Mouse (Mus musculus) gastrocnemius, postnatal 14 days (tissue): ENCODE results near the gene Edf1. TPM values are rescaled to one million over a fixed set of nuclear protein-coding genes. Genes with fewer than 3 reads are reported as not detected.
"Not testable (repeated sequence)": the region's sequence is repeated elsewhere in the genome, so short reads cannot be mapped to it uniquely, and the experiment has no call there.

Experiments
- DNase-seq: peaks from one replicate; pipeline ENCODE4 v3.0.0; 2021; ENCODE audit warnings: mixed read lengths
- intact Hi-C: fragments of 180-260 bp; cut with DNase I; formaldehyde crosslinking; loops from one replicate; pipeline ENCODE4 v1.15.1; 2025; ENCODE audit warnings: low total_unique reads
- long read RNA-seq, 2 experiments: library from polyadenylated mRNA; stranded (forward); transcript quantifications; one replicate each; pipeline ENCODE4 v2.0.0; 2021
- total RNA-seq, 2 experiments: library from RNA; stranded (reverse); gene quantifications; 2 replicates each; pipeline ENCODE4 v1.2.3; 2021

Gene Edf1
- 100 to 1,000 TPM; 164 to 173 TPM for total RNA-seq
- long read RNA-seq, experiment 1, transcript Edf1-201 (5 exons, 722 nt): major isoform, 116 of 124 reads
- long read RNA-seq, experiment 1, partial matches to known transcripts: 2 of 124 reads
- long read RNA-seq, experiment 1, other reads (novel, unspliced or antisense): 2 of 124 reads
- long read RNA-seq, experiment 2, transcript Edf1-201 (5 exons, 722 nt): major isoform, 122 of 133 reads
- long read RNA-seq, experiment 2, partial matches to known transcripts: 2 of 133 reads
- long read RNA-seq, experiment 2, other reads (novel, unspliced or antisense): 6 of 133 reads

GRCm38 (mm10) chr2:25557221-25557963 is at the start of gene Edf1:
Gene Edf1, plus strand, starts transcription at chr2:25557847.
- intact Hi-C loops: no loop called here
- DNase-seq: peak; percentile 97

DNA sequence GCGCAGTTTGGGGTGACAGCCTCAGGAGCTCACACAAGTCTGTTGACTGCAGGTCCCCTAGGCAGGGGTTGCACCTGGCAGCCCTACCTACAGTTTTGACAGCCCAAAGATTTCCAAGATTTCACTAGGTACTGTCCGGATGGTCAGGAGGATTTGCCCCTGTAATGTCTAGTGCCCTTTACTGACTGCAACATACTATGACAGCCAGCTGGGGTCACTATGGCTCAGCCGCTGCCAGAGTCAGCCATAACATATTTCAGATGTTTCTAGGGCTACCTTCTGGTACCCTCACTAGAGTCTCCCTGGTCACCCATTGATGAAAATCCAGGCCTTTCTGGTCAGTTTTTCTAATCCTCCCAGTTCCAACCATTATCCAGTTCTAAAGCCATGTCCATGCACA is 47.7 kb upstream of the Edf1 start:
- intact Hi-C loops: loop anchor here (2.0 to 10.0 kb wide), 2 partner anchors 39 to 65 kb away; partner anchors contain the start of genes Mamdc4 and Phpt1
- no peak for DNase-seq

DNA sequence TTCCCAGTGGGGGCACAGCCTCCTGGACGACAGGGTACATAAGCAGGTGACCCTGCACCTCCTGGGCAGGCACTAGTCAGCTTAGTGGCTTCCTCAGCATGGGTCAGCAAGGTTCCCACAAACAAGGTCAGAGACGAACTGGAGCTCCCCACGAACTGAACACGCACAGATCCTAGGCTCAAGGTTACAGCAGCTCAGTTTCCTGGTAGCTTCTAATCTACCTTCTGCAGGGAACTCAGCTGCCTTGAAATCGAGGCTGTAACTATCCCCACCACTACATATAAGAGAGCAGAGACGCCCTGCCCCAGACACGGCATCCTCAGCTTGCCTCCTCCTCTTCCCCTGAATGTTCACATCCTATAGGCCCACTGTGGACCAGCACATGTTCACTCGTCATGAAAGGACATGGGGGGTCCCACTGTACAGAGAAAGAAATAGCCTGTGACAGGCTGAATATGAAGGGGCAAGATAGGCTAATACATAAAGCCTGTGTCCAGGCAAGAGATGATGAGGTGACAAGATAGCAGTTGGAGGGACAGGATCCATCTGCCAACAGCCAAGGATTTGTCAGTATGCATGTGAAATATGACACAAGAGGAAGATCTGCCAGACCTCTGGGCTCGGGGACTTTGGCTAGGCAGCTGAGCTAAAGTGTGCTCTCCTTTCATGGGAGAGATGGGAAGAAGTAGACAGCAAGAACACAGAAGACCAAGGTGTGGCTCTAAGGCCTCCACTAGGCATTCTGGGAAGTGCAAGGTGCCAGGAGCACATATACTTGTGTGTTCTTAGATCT is 30.9 kb upstream of the Edf1 start:
- DNase-seq: no peak
- intact Hi-C loops: no loop called here

DNA sequence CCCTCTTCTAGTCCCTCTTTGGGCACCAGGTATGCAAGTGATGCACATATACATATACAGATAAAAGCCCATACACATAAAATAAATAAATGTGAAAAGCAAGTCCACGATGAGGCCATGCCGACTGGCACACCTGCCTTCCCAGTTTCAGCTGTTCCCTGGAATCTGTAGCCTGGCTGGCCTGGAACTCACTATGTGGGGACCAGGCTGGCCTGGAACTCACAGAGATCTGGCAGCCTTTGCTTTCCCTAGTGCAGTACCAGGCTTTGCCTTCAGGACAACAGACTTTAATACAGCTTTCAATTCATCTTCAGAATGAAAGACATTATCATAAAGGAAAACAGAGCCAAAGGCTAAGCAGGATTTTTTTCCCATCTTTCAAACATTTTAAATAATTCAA is 23.9 kb upstream of the Edf1 start:
- intact Hi-C loops: no loop called here
- DNase-seq: no peak

DNA sequence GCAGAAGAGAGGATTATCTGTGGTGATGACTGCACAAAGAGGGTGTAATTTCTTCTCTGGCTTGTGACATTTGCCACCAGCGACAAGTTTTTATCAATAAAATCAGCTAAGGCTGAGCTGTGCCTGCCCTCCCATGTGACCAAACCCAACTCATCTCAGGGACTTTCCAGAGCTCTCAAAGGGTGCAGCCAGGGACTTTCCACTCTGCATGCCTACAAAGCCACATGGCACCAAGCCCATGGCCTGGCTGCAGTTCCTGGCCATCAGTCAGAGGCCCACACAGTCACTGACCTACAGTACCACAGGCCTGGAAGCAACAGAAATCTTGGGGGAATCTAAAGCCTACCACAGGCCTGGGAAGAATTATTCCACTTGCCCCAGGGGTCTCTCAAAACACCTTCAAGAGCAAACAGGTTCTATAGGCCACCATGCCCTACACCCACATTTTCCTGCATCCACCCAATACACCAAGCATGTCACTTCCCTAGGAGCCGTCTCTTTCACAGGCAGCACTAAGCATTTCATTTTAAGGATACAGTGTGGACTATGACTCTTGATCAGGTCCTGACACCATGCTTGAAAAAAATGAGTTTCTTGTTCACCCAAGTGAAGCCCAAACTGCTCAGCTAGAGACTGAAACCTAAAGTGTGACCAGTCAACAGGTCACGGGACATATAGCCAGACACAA is 23.3 kb upstream of the Edf1 start:
- intact Hi-C loops: no loop called here
- DNase-seq: peak; percentile 89

DNA sequence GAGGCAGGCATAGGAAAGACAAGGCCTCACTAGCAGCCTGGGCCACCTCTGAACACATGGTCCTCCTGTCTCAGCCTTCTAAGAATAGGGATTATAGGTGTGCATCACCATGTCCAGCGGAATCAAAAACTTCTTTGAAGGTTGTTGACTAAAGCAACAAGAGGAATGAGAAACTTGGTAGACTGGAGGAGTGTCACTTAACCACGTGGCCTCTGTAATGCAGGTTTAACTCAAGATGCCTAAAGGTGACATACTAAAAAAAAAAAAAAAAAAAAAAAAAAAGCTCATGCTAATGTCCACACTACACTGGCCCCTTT is 22.8 kb upstream of the Edf1 start:
- intact Hi-C loops: no loop called here
- DNase-seq: no peak

DNA sequence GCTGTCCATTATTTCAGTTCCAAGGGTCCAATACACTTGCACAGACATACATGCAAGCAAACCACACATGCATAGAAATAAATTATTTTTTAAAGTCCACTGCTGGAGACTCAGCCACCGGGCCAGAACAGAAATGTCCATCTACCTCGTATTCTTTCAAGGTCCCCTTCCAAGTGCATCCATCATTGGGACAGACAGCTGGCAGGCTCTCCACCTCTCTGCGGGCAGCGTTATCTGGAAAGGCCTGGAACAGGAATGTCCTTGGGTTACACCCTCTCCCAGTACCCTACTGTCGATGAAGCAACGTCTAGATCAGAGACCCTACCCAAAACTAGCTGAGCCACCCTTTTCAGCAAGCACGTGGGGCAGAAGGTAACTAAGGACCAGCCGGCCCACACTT is 21.1 kb upstream of the Edf1 start:
- no peak for DNase-seq
- intact Hi-C loops: no loop called here

DNA sequence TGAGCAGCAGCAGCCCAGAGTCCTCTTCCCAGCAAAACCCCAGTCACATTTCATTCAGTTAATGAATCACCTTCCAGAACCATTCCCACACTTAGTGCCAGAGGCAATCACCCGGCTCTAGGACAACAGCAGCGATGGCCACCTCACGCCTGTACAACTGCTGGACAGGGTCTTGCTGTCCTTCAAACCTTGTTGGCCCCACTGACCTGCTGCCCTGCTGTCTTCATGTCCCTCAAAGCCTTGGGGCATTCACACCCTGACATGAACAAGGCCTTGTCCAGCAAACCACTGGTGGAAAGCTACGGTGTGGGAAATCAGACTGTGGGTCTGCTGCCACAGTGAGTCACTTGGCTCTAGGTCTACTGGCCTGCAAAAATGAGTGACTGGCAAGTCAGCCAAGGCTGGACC is 17.1 kb upstream of the Edf1 start:
- DNase-seq: no peak
- intact Hi-C loops: no loop called here

GRCm38 (mm10) chr2:25541644-25542367 is 15.8 kb upstream of the Edf1 start:
- no peak for DNase-seq
- intact Hi-C loops: no loop called here

DNA sequence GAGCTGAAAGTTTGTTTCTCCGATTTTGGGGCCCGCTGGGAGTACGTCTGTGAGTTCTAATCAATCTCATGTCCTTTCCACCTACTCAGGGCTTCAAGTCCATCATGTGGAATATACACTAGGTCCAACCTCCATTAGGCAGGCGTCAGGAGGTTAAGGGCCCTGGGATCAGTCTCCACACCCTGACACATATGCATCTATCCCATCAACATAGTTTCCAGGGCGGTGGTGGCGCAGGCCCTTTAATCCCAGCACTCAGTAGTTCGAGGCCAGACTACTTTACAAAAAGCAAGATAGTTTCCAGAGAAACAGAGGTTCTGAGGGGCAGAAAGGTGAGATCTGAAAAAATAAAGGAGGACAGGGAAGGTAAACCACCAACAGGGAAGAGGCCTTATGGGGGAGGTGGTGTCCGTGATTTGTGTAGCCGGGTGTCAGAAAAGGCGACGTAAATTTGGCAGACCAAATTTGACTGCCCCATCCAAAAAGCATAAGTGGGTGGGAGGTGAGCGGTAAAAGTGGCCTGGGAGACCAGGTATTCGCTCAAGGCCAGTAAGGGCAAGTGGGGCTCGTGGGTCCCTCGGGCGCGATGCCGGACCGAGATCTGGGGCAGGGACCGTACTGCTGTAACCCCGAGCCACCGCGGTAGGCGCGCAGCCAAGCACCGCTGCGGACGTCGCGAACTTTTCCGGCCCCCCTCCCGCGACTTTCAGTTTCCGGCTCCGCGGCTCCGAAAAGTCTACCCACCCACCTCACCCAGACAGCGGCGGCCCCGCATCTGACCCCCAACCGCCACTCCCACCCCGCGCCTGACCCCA is 11.4 kb upstream of the Edf1 start:
- no peak for DNase-seq
- intact Hi-C loops: no loop called here

DNA sequence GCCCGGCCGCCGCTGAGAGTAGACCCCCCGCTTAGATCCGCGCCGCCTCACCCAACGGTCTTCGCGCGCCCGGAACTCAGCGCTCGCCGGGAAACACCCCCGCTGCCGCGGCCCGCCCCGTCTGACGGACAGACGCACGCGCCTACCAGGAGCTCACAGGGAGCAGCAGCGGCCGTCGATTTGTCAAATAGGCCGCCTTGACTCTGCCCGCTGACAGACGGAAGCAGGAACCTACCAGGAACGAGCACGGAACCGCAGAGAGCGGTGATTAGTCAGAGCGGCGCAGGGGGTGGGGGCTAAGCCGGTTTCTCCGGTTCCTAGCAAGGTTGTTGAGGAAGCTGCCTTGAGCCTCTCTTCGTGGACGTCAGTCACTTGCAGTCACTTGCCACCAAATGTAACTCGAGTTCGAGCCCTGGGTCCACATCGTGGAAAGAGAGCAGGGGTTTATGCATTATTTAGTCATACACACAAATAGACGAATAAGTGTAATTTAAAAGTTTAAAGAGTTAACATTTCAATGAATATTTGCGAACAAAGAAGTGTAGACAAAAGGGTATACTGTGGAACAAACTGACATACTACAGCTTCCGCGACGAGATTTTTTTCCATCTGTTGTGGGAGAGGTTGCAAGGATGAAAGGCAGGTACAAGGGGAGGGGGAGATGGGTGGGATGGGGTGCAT is 10.7 kb upstream of the Edf1 start, which contains the start of gene Traf2:
Gene Traf2, minus strand, starts transcription at position 130 of the 681 bp plus-strand sequence.
- intact Hi-C loops: no loop called here
- DNase-seq: peak; percentile 98

GRCm38 (mm10) chr2:25549021-25549991 is 8.3 kb upstream of the Edf1 start:
- DNase-seq: no peak

DNA sequence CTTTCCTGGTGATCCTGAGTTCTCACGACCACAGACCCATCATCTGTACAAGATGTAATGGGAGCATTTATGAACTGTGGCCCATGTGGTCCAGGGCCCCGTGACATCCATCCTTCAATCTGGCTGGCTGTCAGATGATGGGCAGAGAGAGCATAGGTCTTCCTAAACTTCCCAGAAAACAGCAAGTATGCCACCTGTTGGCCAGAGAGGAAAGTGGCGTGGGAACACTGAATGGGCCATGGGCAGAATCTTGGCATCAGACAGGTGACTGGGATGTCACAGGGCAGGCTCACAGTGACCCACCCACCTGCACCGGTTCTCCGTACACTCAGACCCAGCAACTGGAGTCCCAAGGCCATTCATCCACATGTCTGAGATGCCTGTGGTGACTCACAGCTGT is 6.5 kb upstream of the Edf1 start:
- DNase-seq: peak; percentile 45
- intact Hi-C loops: no loop called here

More at GRCm38 (mm10) chr2:25549021-25549991, 8.3 kb upstream of the Edf1 start:
- intact Hi-C loops: loop anchor here (2.0 kb wide), 1 partner anchor 41 kb away; no protein-coding TSS in a partner anchor

GRCm38 (mm10) chr2:25553171-25553786 is 4.4 kb upstream of the Edf1 start:
- DNase-seq, intact Hi-C loops: not testable (repeated sequence)

DNA sequence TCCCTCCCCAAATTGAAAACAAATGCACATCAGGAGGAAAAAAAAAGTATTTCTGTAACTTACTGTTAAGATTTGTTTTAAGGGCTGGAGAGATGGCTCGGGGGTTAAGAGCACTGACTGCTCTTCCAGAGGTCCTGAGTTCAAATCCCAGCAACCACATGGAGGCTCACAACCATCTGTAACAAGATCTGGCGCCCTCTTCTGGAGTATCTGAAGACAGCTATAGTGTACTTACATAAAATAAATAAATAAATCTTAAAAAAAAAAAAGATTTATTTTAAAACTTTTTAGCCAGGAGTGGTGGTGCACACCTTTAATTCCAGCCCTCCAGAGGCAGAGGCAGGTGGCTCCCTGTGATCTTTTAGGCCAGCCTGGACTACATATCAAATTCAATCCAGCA is 2.2 kb upstream of the Edf1 start:
- intact Hi-C loops, DNase-seq: not testable (repeated sequence)

- no peak for DNase-seq
- intact Hi-C loops: no loop called here
Observed at GRCm38 (mm10) chr2:25556296-25556695, 1.4 kb upstream of the Edf1 start.
